Mouse (Mus musculus): Measurements from ENCODE around the gene Ankrd9. TPM values are rescaled to one million over a fixed set of nuclear protein-coding genes. Genes with fewer than 3 reads are reported as not detected.

Gene Ankrd9
- polyA plus RNA-seq, 1 experiment = 2.2 TPM

DNA sequence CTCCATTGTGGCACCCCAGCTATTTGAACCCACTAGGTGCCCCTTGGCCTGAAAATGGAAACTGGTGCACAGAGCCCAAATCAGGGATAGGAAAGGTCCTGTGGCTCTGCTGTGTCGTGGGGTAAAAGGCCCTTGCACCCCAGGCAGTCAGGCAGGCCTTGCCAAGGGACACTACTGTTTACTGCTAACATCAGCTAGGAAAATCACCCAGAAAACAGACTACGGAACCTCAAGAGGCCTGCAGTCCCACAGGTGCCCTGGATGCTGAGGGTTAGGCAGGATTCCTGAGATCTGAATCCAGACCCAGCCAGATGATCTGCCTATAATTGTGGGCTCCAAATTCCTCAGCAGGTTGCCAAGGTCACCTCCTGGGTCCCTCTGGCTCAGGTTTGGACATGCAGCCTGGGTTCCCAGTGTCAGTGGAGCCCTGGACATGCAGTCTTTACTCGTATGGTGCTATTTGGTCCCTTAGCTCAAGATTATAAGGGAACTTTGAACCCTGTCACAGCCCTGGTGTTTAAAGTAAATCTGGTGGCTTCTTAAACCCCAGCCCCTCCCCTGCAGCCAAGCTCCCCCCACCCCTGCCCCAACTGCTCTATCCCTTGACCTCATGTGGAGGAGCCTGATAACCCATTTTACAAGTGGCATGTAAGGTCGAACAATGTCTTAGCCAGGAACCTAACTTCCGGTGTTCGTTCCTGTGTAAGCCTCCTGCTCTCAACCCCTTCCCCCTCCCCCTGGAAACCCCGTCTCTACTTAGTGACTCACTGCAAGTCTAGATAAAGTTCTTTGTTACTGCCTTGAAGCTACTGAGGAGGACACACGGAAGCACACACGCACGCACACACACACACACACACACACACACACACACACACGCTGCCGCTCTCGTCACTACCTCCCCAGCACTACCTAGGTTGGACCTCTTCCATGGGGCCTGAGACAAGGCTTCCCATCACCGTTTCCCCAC is 28.6 kb upstream of the Ankrd9 start:
- Histone ChIP-seq H3K27ac (ENCODE audit: insufficient read depth, low read depth, low read length) (no peak overlapping the region), H3K4me3 (ENCODE audit: insufficient read depth, low read length) (no peak overlapping the region), H3K4me1 (ENCODE audit: control insufficient read depth, insufficient read depth, low read length) (peaks cover 19% of the 10 kb centered on the region)
- TF ChIP-seq POLR2A (IDR thresholded peaks at IDR 0.05; ENCODE audit: borderline replicate concordance, low read depth, low read length) (no peak), CTCF (IDR thresholded peaks at IDR 0.05; ENCODE audit: low read depth, low read length) (no peak)

DNA sequence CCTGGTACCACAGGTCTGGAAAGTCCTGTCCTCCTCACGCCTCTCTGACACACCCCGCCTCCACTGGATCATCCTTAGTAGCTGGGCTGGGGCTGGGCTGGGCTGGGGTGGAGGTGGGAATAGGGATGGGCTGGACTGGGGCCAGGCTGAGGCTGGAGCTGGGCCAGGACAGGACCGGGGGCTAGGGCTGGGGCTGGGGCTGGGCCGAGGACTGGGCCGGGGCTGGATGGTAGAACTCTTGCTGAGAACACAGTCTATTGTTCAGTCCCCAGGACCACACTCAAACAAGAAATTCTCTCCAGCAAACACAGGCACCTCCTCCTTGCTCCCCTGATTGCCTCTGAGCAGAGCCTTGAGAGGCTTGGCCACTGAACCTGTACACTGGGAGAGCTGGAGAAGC is 27.5 kb upstream of the Ankrd9 start:
- no peak overlapping the region for H3K27ac ChIP-seq (ENCODE audit: insufficient read depth, low read depth, low read length)
- TF ChIP-seq POLR2A (IDR thresholded peaks at IDR 0.05; ENCODE audit: borderline replicate concordance, low read depth, low read length) (no peak), CTCF (IDR thresholded peaks at IDR 0.05; ENCODE audit: low read depth, low read length) (no peak)
- no peak overlapping the region for H3K4me3 ChIP-seq (ENCODE audit: insufficient read depth, low read length)
- peaks cover 19% of the 10 kb centered on the region for H3K4me1 ChIP-seq (ENCODE audit: control insufficient read depth, insufficient read depth, low read length)

DNA sequence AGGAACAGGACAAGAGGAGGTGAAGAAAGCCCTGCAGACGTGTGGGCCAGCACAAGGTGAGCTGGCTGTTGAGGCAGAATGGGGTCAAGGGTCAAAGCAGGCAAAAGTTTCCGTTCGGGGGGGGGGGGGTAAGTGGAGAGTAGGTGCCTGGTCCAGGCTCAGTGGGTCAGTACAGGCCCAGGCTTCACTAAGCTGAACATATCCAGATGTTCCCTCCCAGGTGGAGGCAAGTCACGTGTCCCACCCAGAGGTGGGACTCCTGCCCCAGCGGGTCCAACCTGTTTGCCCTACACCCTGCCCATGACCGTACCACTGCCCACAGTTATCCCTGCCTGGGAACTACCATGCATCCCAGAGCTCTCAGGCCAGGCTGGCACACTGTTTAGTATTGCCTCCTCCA is 27.0 kb upstream of the Ankrd9 start:
- H3K4me1 ChIP-seq (ENCODE audit: control insufficient read depth, insufficient read depth, low read length) = peaks cover 19% of the 10 kb centered on the region

DNA sequence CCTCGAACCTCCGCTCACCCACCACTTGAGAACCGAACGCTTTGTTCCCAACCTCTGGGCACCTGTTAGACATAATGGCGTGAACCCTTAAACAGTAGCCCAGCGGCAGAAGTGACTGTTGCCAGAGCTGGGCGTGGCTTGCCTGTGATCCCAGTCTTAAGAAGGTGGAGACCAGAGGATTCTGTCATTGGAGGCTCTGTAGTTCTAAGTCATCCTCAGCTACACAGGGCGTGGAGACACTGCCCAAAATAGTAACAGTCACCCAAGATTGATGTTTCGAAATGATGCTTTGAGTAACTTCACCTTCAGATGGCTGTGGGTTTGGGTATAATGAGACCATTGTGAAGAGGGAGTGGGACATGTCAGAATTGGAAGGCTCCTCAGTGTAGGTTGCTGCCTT is 25.3 kb upstream of the Ankrd9 start:
- Histone ChIP-seq H3K4me3 (ENCODE audit: insufficient read depth, low read length) (no peak overlapping the region), H3K4me1 (ENCODE audit: control insufficient read depth, insufficient read depth, low read length) (peaks cover 15% of the 10 kb centered on the region), H3K27ac (ENCODE audit: insufficient read depth, low read depth, low read length) (no peak overlapping the region)
- no peak for TF ChIP-seq POLR2A (IDR thresholded peaks at IDR 0.05; ENCODE audit: borderline replicate concordance, low read depth, low read length)
- no peak for TF ChIP-seq CTCF (IDR thresholded peaks at IDR 0.05; ENCODE audit: low read depth, low read length)

More for the DNA sequence above, 27.0 kb upstream of the Ankrd9 start:
- Histone ChIP-seq H3K27ac (ENCODE audit: insufficient read depth, low read depth, low read length) (no peak overlapping the region), H3K4me3 (ENCODE audit: insufficient read depth, low read length) (no peak overlapping the region)
- no peak for TF ChIP-seq POLR2A (IDR thresholded peaks at IDR 0.05; ENCODE audit: borderline replicate concordance, low read depth, low read length)
- TF ChIP-seq CTCF (IDR thresholded peaks at IDR 0.05; ENCODE audit: low read depth, low read length) = no peak

DNA sequence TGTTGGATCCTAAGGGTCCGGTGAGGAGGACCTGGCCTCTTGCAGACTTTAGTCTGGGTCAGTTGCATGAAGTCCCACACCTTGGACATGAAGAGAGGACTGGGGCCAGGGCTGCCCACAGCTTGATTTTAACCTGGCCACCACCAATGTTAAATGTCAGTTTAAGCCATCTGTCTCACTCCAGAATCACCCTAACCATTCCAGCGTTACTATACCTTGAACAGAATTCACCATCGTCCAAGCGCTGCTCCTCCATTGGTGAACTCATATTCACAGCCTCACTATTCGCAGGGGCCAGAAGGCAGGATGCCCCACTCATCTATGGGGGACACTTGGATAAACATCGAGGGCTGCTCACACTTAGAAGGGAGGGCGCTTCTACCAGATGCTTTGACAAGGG is 22.1 kb upstream of the Ankrd9 start:
- Histone ChIP-seq H3K4me1 (ENCODE audit: control insufficient read depth, insufficient read depth, low read length) (peaks cover 9% of the 10 kb centered on the region), H3K27ac (ENCODE audit: insufficient read depth, low read depth, low read length) (no peak overlapping the region), H3K4me3 (ENCODE audit: insufficient read depth, low read length) (no peak overlapping the region)
- no peak for TF ChIP-seq POLR2A (IDR thresholded peaks at IDR 0.05; ENCODE audit: borderline replicate concordance, low read depth, low read length)
- TF ChIP-seq CTCF (IDR thresholded peaks at IDR 0.05; ENCODE audit: low read depth, low read length) = no peak

DNA sequence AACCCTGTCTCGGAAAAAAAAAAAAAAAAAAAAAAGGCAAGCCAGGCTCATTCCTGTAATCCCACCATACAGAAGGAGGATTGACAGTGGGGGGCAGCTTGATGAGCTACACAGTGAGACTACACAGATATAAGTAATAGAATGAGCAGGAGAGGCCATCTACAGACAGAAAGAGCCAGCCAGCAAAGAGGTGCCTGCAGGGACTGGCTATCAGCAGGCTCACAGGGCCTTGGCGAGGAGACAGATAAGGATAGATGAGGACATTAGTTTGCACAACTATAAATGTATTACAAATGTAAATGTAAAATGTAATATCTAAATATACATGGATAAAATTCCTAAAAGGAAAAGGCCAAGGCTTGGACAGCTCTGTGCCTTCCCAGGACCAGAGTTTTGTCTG is 21.0 kb upstream of the Ankrd9 start:
- TF ChIP-seq POLR2A (IDR thresholded peaks at IDR 0.05; ENCODE audit: borderline replicate concordance, low read depth, low read length) = no peak
- TF ChIP-seq CTCF (IDR thresholded peaks at IDR 0.05; ENCODE audit: low read depth, low read length) = no peak
- no peak overlapping the region for H3K4me3 ChIP-seq (ENCODE audit: insufficient read depth, low read length)
- H3K4me1 ChIP-seq (ENCODE audit: control insufficient read depth, insufficient read depth, low read length) = peaks cover 9% of the 10 kb centered on the region
- no peak overlapping the region for H3K27ac ChIP-seq (ENCODE audit: insufficient read depth, low read depth, low read length)

DNA sequence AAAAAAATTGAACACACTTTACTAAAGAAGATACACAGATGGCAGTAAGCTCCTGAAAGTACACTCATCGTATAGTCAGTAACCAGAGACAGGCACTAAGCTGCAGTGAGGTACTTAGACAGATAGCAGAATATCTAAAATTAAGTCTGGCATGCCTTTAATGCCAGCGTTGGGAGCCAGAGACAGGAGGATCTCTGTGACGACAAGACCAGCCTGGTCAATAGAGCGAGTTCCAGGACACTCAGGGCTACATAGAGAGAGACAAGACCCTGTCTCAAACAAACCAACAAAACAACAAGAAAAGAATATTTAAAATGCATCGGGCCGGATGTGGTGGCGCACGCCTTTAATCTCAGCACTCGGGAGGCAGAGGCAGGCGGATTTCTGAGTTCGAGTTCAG is 19.3 kb upstream of the Ankrd9 start:
- H3K27ac ChIP-seq (ENCODE audit: insufficient read depth, low read depth, low read length) = no peak overlapping the region
- no peak overlapping the region for H3K4me3 ChIP-seq (ENCODE audit: insufficient read depth, low read length)
- TF ChIP-seq POLR2A (IDR thresholded peaks at IDR 0.05; ENCODE audit: borderline replicate concordance, low read depth, low read length) (no peak), CTCF (IDR thresholded peaks at IDR 0.05; ENCODE audit: low read depth, low read length) (no peak)
- no peaks in the 10 kb centered on the region for H3K4me1 ChIP-seq (ENCODE audit: control insufficient read depth, insufficient read depth, low read length)

DNA sequence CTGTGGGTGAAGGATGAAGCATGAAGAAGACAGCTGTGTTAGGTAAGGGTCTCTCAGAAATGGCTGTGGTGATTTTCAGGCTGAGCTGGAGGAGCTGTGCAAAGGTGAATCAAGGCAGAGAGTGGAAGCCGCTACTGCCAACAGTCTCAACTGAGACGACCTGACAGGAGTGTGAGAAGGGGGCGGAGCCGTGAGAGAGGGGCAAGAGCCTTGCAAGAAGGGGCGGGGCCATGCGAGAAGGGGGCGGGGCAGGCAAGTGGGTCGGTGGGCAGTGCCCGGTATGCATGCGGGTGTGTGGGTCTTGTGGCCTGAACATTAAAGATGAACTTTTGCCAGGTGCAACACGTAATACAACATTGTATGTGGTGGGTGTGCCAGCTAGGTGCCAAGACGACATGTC is 15.8 kb upstream of the Ankrd9 start:
- Histone ChIP-seq H3K4me1 (ENCODE audit: control insufficient read depth, insufficient read depth, low read length) (peaks cover 2% of the 10 kb centered on the region; the same call in 1 of the 2 replicates), H3K27ac (ENCODE audit: insufficient read depth, low read depth, low read length) (no peak overlapping the region), H3K4me3 (ENCODE audit: insufficient read depth, low read length) (no peak overlapping the region)
- no peak for TF ChIP-seq CTCF (IDR thresholded peaks at IDR 0.05; ENCODE audit: low read depth, low read length)
- TF ChIP-seq POLR2A (IDR thresholded peaks at IDR 0.05; ENCODE audit: borderline replicate concordance, low read depth, low read length) = no peak

DNA sequence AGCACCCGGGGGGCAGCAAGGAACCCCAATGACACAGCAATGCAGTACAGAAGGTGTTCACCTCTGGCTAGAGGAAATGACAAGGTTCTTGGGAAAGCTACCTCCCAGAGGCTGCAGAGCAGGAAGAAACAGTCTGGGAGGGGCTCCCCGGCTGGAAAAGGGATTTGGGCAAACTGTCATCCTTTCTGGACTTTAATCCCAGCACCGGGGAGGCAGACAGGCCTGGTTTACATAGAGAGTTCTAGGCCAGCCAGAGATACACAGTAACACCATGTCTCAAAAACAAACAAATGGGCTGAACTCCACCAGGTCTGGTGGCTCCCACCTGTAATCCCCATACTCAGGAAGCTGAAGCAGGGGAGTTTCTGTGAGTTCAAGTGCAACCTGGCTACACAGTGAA is 14.4 kb upstream of the Ankrd9 start:
- Histone ChIP-seq H3K27ac (ENCODE audit: insufficient read depth, low read depth, low read length) (no peak overlapping the region), H3K4me3 (ENCODE audit: insufficient read depth, low read length) (no peak overlapping the region)
- no peak for TF ChIP-seq CTCF (IDR thresholded peaks at IDR 0.05; ENCODE audit: low read depth, low read length)
- TF ChIP-seq POLR2A (IDR thresholded peaks at IDR 0.05; ENCODE audit: borderline replicate concordance, low read depth, low read length) = no peak

DNA sequence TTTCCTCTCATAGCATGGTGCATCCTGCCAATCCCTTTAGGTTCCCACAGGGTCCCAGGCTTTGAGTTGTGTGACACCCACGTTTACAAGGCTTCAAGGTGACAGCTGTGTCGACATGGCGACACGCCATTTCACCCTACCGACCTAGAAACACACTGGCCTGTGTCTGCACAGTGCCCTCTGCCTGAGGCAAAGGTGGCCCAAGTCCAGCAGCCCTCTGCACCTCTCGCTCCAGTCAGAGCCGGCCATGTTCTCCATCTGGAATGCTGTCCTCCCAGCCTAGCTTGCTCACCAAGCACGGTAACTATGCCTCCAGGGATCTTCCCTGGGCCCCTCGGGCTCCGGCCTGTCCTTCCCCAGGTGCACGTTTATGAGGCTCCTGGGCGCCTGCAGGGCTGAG is 13.9 kb upstream of the Ankrd9 start:
- H3K4me3 ChIP-seq (ENCODE audit: insufficient read depth, low read length) = peak overlapping the region; percentile 80; the same call in 1 of the 2 replicates
- no peak overlapping the region for H3K27ac ChIP-seq (ENCODE audit: insufficient read depth, low read depth, low read length)
- H3K4me1 ChIP-seq (ENCODE audit: control insufficient read depth, insufficient read depth, low read length) = peaks cover 2% of the 10 kb centered on the region; the same call in 1 of the 2 replicates
- no peak for TF ChIP-seq CTCF (IDR thresholded peaks at IDR 0.05; ENCODE audit: low read depth, low read length)
- TF ChIP-seq POLR2A (IDR thresholded peaks at IDR 0.05; ENCODE audit: borderline replicate concordance, low read depth, low read length) = no peak

More for the DNA sequence above, 14.4 kb upstream of the Ankrd9 start:
- H3K4me1 ChIP-seq (ENCODE audit: control insufficient read depth, insufficient read depth, low read length) = peaks cover 2% of the 10 kb centered on the region; the same call in 1 of the 2 replicates
